Comparison of ENCODE assay signal across 11 mouse cellular contexts in the genomic region with DNA sequence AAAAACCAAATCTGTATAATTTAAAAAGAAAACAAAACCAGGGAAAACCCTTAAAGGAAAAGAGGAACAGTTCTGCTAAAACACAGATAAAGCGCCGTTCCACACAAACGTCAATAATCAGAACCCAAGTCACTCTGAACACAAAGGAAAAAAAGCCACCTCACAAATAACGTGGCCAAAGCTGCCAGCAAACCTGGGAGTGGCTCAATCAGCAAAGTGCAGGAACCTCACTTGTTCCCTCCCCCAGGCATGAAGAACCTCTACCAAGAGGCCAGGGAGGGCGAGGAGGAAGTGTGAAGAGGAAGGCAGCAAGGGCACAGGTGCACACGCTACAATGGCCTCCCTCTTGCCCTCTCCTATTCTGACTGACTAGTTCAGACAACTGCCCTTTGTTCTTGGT. TPM values are rescaled to one million over a fixed set of nuclear protein-coding genes. Genes with fewer than 3 reads are reported as not detected.
DNase-seq lines count a peak whose midpoint lies in the region; ATAC-seq and TF ChIP-seq lines count a peak whose summit lies in the region.
"Had no signal": no experiment of that assay in that cellular context is flagged by ENCODE, and none has a peak within 500 bp of the region (broad histone marks: within the 10 kb centered on the region; RNA-seq: fewer than 3 reads in every experiment).

No protein-coding gene starts in this region.

- H3K4me1 ChIP-seq in CH12.LX (ENCODE audit: control insufficient read depth in 1 of 2, insufficient read depth in 2 of 2), result peaks cover 8 to 53% of the 10 kb centered on the region in 2 experiments
- H3K4me1 ChIP-seq in stomach, embryonic 14.5 days (ENCODE audit: control insufficient read depth, insufficient read depth, low read length), result no peaks in the 10 kb centered on the region
- H3K4me1 ChIP-seq: midbrain, embryonic 12.5 days had no signal

- intact Hi-C loops in left cerebral cortex, postnatal 36 days (cut with DNase I), result loop anchor here (5.0 kb wide), 1 partner anchor 38 kb away; no protein-coding TSS in a partner anchor

- no peak overlapping the region for H3K4me3 ChIP-seq in CH12.LX (replicated peaks in 1 of 3; ENCODE audit: low read depth in 2 of 3, low read length in 2 of 3, poor library complexity in 1 of 3)
- no peak overlapping the region for H3K4me3 ChIP-seq in stomach, embryonic 14.5 days (ENCODE audit: low read depth, low read length)
- H3K4me3 ChIP-seq: midbrain, embryonic 12.5 days had no signal

- peaks cover 15 to 48% of the 10 kb centered on the region in 2 experiments for H3K36me3 ChIP-seq in CH12.LX (replicated peaks in 1 of 2; ENCODE audit: control insufficient read depth in 1 of 2, insufficient read depth in 1 of 2, low read length in 1 of 2)
- peaks cover 27% of the 10 kb centered on the region for H3K36me3 ChIP-seq in stomach, embryonic 14.5 days (ENCODE audit: control insufficient read depth, insufficient read depth, low read length)

- H3K27ac ChIP-seq in CH12.LX (ENCODE audit: insufficient read depth, low read depth), result 0 out of 2 replicates have a peak overlapping the region, but pooled peaks have one; percentile 5
- peak overlapping the region; percentile 18; the same call in 1 of the 2 replicates for H3K27ac ChIP-seq in stomach, embryonic 14.5 days (ENCODE audit: low read length)
- H3K27ac ChIP-seq: midbrain, embryonic 12.5 days had no signal

- no peaks in the 10 kb centered on the region for H3K9me3 ChIP-seq in CH12.LX (replicated peaks; ENCODE audit: low read length)
- H3K9me3 ChIP-seq in stomach, embryonic 14.5 days (ENCODE audit: control insufficient read depth, low read depth, low read length), result no peaks in the 10 kb centered on the region
- H3K9me3 ChIP-seq: midbrain, embryonic 12.5 days had no signal

- H3K4me2 ChIP-seq in CH12.LX (ENCODE audit: insufficient read depth, low read depth, poor library complexity, severe bottlenecking), result no peak overlapping the region
- no peak overlapping the region for H3K4me2 ChIP-seq in stomach, embryonic 14.5 days (replicated peaks; ENCODE audit: low read depth, low read length)
- H3K4me2 ChIP-seq: midbrain, embryonic 12.5 days had no signal

- no peak for TF ChIP-seq CTCF in CH12.LX (conservative IDR thresholded peaks at IDR 0.05 in 1 of 2, IDR thresholded peaks at IDR 0.05 in 1 of 2; ENCODE audit: low read depth in 2 of 2, low read length in 2 of 2)

- TF ChIP-seq POLR2A in CH12.LX (IDR thresholded peaks at IDR 0.05; ENCODE audit: low read depth, low read length), result no peak

- H3K27me3 ChIP-seq in CH12.LX (replicated peaks), result no peaks in the 10 kb centered on the region
- no peaks in the 10 kb centered on the region for H3K27me3 ChIP-seq in stomach, embryonic 14.5 days (ENCODE audit: control insufficient read depth, insufficient read depth, low read length)
- H3K27me3 ChIP-seq: midbrain, embryonic 12.5 days had no signal

- no peaks in the 10 kb centered on the region for H3K79me2 ChIP-seq in CH12.LX (replicated peaks; ENCODE audit: control insufficient read depth, extremely low read depth, insufficient read depth, poor library complexity, severe bottlenecking)

- WGBS in stomach, embryonic 14.5 days, result 71% methylated on average over 6 of the region's 6 CpGs

- peak; percentile 75 for DNase-seq in CH12.LX (ENCODE audit: extremely low read depth)
- DNase-seq in fat pad, adult 2 months (ENCODE audit: extremely low read depth, low read depth, low spot score), result peak; percentile 14
- peak; percentile 66 to 72 for DNase-seq in lung, adult 18-20 months
- DNase-seq in kidney, postnatal 4 days, result no peak
- no peak for DNase-seq in left cerebral cortex, postnatal 36 days (ENCODE audit: low spot score in 2 of 2)
- DNase-seq in Muller cell, postnatal 12 days (ENCODE audit: inconsistent ontology term), result no peak
- DNase-seq in embryo, embryonic 11 days, result no peak
- DNase-seq: adrenal gland, postnatal 25 days; heart, postnatal 14 days had no signal

- in situ Hi-C loops in CH12.LX (cut with MboI; ENCODE audit: low pct_ligation_motif_present, low pct_unique_long_range_greater_than_20kb, low sequenced_read_pairs), result no loop called here

- dilution Hi-C loops in CH12.LX (cut with MboI; ENCODE audit: extremely low pct_ligation_motif_present, extremely low pct_unique_long_range_greater_than_20kb, low sequenced_read_pairs), result no loop called here

- peak; percentile 68 for TF ChIP-seq EP300 in CH12.LX (IDR thresholded peaks at IDR 0.05; ENCODE audit: low read length)

- no peak overlapping the region for H3K9ac ChIP-seq in CH12.LX (ENCODE audit: insufficient read depth, low read depth)
- no peak overlapping the region for H3K9ac ChIP-seq in stomach, embryonic 14.5 days (replicated peaks; ENCODE audit: low read depth, low read length)
- H3K9ac ChIP-seq: midbrain, embryonic 12.5 days had no signal

- TF ChIP-seq RAD21 in CH12.LX (IDR thresholded peaks at IDR 0.05; ENCODE audit: low read depth, low read length), result no peak; the same call in 1 of the 2 replicates

- ATAC-seq in stomach, embryonic 14.5 days (ENCODE audit: insufficient number of reproducible peaks, insufficient read depth, low FRiP score, low read depth), result no peak

TF ChIP-seq in CH12.LX, 34 proteins besides CTCF, POLR2A, EP300 and RAD21:
- TF ChIP-seq TCF12 (IDR thresholded peaks at IDR 0.05; ENCODE audit: low read depth, low read length) (peak; percentile 23; the same call in 1 of the 2 replicates), CHD1 (IDR thresholded peaks at IDR 0.05; ENCODE audit: low read depth, low read length) (no peak), IRF4 (IDR thresholded peaks at IDR 0.05; ENCODE audit: low read depth, low read length) (peak; percentile 71), MYC (IDR thresholded peaks at IDR 0.05; ENCODE audit: low read depth, low read length) (peak; percentile 64; the same call in 1 of the 2 replicates), SIN3A (IDR thresholded peaks at IDR 0.05; ENCODE audit: low read length) (no peak), JUND (conservative IDR thresholded peaks at IDR 0.05; ENCODE audit: low read depth, low read length) (no peak), TBP (conservative IDR thresholded peaks at IDR 0.05; ENCODE audit: low read depth, low read length) (0 out of 2 replicates have a peak, but pooled peaks have one; percentile 33), MAFK (IDR thresholded peaks at IDR 0.05; ENCODE audit: insufficient replicate concordance, low read length) (no peak), SMC3 (IDR thresholded peaks at IDR 0.05; ENCODE audit: low read depth, low read length) (no peak), RCOR1 (conservative IDR thresholded peaks at IDR 0.05; ENCODE audit: low read depth, low read length) (no peak), BHLHE40 (IDR thresholded peaks at IDR 0.05; ENCODE audit: low read depth, low read length) (peak; percentile 24; the same call in 1 of the 2 replicates), ETS1 (conservative IDR thresholded peaks at IDR 0.05; ENCODE audit: low read depth, low read length) (no peak), MXI1 (IDR thresholded peaks at IDR 0.05; ENCODE audit: low read depth, low read length) (no peak), UBTF (IDR thresholded peaks at IDR 0.05; ENCODE audit: low read depth, low read length) (no peak), NELFE (IDR thresholded peaks at IDR 0.05; ENCODE audit: low read depth, low read length) (no peak), ELF1 (IDR thresholded peaks at IDR 0.05; ENCODE audit: low read depth, low read length) (peak; percentile 44; the same call in 1 of the 2 replicates), MAZ (IDR thresholded peaks at IDR 0.05; ENCODE audit: low read depth, low read length) (no peak), MAX (IDR thresholded peaks at IDR 0.05; ENCODE audit: low read length) (peak; percentile 31)

RNA-seq across cellular contexts. Expression of a gene that starts 26.4 kb away (rescaled TPM):
- total RNA-seq in CH12.LX (2012; rRNA removed) (0.08 TPM in 1 of 2 replicates, not detected in the other), CH12.LX (2014; rRNA removed) (not detected in 2 replicates)
- polyA plus RNA-seq in CH12.LX (2012; ENCODE audit: insufficient read length, low read depth), result 0.10 TPM in 1 of 2 replicates, not detected in the other
- 5.9 and 7.7 TPM in 2 replicates for polyA plus RNA-seq in stomach, embryonic 14.5 days (2014; fragmentation: Nextera tagmentation; extraction: Ambion mirVana)
- total RNA-seq in left cerebral cortex, postnatal 36 days (2021), result 1 to 10 TPM in 1 of 2 experiments, under 1 TPM in 1; 0.39 to 1.1 TPM

RNA-seq across cellular contexts. Expression of a gene that starts 44.3 kb away (rescaled TPM):
- total RNA-seq in CH12.LX (2012; rRNA removed), result 23.4 and 26.0 TPM in 2 replicates
- 11.8 and 14.4 TPM in 2 replicates for total RNA-seq in CH12.LX (2014; rRNA removed)
- 57.5 and 65.8 TPM in 2 replicates for polyA plus RNA-seq in CH12.LX (2012; ENCODE audit: insufficient read length, low read depth)
- polyA plus RNA-seq in stomach, embryonic 14.5 days (2014; fragmentation: Nextera tagmentation; extraction: Ambion mirVana), result 88.0 and 90.7 TPM in 2 replicates
- 10 to 100 TPM; 23.0 to 25.2 TPM for total RNA-seq in left cerebral cortex, postnatal 36 days (2021)

Comparison
In these comparisons a context has a peak if more than half of its experiments do, and no peak if none do; other contexts are left out.
1. DNase-seq: peak in CH12.LX (single experiment), fat pad, adult 2 months (single experiment) and lung, adult 18-20 months (2 of 2); none in kidney, postnatal 4 days (0 of 2), left cerebral cortex, postnatal 36 days (0 of 2), Muller cell, postnatal 12 days (single experiment) and embryo, embryonic 11 days (single experiment).